Mouse (Mus musculus): ENCODE measurements around the gene Atl2.

DNA sequence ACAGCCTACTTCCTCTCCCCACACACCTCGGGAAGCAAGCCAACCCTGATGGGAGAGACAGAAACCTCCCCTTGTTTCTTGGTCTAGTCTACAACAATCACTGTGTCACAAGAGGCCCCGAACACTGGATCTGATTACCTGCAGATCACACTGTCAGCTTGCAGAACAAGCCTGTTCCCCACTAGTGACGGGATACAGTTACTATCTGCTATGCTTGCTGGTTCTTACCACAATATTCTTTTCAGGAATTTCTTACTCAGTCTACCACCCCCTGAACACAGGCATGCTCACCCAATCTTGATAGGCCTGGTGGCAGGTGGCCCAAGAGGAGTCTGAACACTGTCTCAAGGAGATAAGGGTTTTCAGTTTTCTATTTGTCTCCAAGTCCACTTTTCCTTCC, 15.8 kb upstream of the Atl2 start:
- TF ChIP-seq POLR2A (IDR thresholded peaks at IDR 0.05; ENCODE audit: borderline replicate concordance, extremely low read depth, low read depth, low read length) (no peak), CTCF (IDR thresholded peaks at IDR 0.05; ENCODE audit: insufficient read depth, low read length) (no peak)

All from lung, adult 2 months (tissue).